Mouse (Mus musculus): ENCODE data around the gene Cpne1.

The Cpne1 gene

DNA sequence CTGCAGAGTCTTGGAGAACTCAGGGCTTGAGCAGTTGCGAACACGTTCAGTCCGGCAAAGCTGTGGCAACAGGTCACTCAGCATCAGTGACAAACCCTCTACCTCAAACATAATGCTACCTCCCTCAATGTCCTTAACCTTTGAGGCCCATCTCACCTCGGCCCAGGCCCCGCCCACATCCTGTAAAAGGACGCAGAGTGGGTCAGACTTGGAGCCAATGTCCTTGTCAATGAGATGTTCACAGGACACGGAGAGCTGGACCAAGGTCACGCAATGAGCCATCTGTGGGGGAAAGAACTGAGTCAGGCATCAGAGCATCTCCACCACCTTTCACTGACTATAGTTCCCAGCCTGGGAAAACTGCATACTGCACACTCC is 32.6 kb downstream of the Cpne1 start:
- DNase-seq = no peak

DNA sequence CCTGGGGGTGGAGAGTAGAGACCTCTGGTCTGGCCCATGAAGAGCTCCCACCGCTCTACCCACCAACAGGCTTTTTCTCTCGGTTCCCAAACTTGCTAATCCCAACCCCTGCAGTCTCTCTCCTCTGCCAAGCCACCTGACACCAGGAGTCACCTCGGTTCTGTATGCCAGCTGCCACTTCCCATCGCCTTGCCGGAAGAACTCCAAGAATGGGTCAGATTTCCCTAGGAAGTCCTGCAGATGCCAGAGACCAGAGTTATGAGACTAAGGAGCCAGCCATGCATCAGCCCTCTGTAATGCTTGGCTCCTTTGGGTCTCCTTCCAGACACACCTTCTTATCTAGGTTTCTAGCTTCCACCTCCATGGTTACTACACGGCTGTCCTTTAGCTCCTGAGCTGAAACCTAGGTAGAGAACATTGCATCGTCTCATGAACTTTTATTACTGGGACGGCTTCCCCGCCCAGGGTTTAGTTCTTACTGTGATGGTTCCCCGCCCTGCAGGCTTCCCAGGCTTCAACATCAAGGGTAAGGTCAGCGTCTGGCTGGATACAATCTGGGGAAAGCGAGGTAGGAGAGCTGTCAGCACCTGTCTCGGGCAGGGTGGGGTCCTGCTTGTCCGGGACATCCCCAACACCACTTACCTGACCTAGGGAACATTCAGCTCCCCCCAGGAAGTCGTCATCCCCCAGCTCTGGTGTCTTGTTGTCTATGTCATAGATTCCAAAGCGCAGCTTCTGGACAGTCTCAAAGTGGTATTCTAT is 33.2 kb downstream of the Cpne1 start:
- DNase-seq = no peak

DNA sequence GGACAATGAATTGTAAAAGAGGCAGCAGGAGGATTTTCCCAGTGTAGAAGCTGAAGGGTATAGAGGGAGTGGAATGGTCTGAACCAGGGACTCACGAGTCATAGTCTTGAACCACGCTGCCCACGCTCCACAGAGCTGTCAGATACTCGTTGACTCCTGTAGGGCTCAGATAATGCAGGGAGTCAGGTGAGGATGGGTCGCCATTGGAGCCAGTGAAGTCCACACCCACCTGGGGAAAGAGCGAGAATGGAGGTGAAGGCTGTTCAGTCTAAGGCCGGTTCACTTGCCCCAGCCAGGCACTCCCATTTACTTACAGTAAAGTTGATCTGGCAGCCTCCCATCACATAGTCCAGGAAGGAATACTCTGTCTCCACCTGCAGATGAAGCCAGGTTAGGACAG is 34.3 kb downstream of the Cpne1 start:
- DNase-seq = no peak

DNA sequence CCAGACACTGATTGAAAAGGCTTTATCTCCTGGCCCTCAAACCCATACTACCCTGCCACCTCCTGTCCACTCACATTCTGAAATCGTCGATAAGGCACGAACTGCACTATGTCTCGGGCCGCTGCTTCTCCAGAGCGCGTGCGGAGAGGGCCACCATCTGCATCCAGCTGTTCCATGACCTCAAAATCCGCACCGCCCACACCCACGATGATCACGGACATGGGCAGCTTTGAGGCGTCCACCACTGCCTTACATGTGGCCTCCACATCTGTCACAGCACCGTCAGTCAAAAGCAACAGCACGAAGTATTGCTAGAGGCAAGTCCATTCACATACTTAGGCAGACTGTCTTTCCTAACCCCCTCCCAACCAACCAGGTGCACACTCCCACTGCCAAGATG is 38.0 kb downstream of the Cpne1 start:
- DNase-seq = peak; percentile 47

DNA sequence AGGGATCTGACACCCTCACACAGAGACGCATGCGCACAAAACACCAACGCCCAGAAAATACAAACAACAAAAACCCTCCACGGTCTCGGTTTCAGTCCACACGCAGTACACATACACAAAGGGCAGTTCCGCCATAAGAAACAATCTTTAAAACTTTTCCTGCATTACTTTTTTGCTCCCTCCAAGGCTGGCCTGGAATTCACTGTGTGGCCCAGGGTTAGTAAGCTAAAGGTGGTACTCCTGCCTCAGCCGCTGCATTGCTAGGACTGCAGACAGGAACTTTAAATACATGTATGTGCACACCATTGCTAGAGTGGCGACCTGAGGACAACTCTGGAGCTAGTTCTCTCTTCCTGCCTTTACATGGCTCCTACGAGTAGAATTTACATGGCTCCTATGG is 40.5 kb downstream of the Cpne1 start:
- DNase-seq = no peak

- DNase-seq = no peak
These were observed 43.8 kb downstream of the Cpne1 start for GRCm38 (mm10) chr2:156067916-156068315.

DNA sequence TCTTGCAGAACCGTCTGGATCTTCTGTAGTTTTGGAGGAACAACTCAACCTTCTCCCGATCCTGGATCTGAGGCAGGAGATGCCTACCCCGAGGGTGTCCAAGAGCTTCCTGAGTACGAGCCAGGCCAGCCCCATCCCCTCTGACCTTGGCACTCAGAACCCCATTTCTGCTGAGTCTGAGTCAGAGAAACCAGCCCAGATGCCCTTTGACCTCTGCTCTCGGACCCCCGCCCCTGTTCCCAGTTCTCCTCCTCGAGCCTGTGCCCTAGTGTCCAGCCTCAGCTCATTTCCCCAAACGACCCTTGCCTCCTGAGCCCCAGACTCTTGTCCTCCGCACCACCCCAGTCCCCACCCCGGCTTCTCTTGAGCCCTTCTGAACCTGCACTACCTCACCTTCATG is 45.6 kb downstream of the Cpne1 start:
- DNase-seq = no peak

- peak; percentile 78 for DNase-seq
These were observed 46.4 kb downstream of the Cpne1 start, which contains the start of gene Spag4 for GRCm38 (mm10) chr2:156065099-156066041. TSS of gene Spag4 (plus strand) at chr2:156065175.

DNA sequence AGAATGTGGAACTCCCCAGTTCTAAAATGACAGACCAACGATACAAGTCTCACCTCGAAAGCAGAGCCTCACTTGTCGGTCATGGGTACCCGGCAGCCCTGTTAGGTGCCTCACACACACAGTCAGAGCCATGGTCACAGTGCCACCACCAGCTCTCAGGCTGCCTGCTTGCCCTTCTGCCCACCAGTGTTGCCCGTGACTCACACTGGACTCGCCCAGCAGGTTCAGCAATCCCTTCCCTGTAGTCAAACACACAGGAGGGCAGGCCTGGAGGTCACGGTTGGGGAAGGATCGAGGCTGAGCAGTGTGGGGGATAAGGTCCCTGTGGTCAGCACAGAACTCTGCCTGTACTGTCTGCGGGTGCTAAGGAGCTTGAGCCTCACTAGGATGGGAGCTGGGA is 58.9 kb downstream of the Cpne1 start, which contains the start of gene Fer1l4:
TSS of gene Fer1l4 (minus strand) at position 132 of the 400 bp plus-strand sequence.
- DNase-seq = peak; percentile 2

- peak; percentile 53 for DNase-seq
These were observed 63.8 kb downstream of the Cpne1 start for GRCm38 (mm10) chr2:156047929-156048328.

DNA sequence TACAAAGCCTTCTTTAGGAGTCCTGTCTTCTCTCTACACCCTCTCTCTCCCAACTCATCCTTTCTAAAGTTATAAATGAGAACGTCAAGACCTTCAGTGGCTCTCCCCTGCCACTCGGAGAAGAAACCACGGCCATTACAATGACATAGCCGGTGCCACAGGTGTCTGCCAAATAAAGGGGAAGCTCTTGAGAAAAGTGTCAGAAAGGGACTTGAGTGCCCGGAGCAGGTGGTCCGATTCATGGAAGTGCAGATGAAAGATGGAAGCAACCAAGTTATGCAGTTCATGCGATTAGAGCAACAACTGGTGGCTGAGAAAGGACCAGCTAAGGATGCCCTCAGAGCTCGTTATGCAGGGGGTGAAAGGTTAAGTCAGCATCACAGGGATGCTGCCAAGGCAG is 68.9 kb downstream of the Cpne1 start:
- no peak for DNase-seq

GRCm38 (mm10) chr2:156039390-156039789 is 72.4 kb downstream of the Cpne1 start:
- no peak for DNase-seq

DNA sequence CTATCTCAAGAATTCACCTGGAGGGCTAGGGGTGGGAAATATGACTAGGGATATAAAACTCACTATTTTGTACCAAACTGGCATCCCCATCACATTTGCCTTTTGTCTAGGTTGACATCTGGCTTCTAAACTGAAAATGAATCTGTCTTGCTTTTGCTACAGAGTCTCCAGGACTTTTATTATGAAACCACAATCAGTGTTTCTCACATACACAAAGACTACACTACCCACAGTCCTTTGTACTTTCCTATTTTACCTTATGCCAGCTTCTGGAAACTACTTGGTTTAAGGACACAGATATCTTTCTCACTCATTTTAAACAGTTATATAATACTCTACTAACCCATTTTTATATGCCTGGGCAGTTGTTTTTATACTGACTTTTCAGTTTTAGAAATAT is 86.3 kb downstream of the Cpne1 start:
- no peak for DNase-seq
